Mouse (Mus musculus) urinary bladder, postnatal 36 days (tissue): ENCODE measurements at regions not wholly inside any gene's neighbourhood (a gene's known extent, or its start where the extent isn't known, plus 50 kb on each side); places are given as distances from the start of the nearest gene placed in this dataset.

Source experiments
- DNase-seq, 2 experiments: peaks; one replicate each; pipeline ENCODE4 v3.0.0; 2022; ENCODE audit warnings: low spot score in 2 of 2, mixed read lengths in 1 of 2

- no peak for DNase-seq
Observed at GRCm38 (mm10) chr14:99806599-99806998, 477.9 kb downstream of the Klf12 start.

DNA sequence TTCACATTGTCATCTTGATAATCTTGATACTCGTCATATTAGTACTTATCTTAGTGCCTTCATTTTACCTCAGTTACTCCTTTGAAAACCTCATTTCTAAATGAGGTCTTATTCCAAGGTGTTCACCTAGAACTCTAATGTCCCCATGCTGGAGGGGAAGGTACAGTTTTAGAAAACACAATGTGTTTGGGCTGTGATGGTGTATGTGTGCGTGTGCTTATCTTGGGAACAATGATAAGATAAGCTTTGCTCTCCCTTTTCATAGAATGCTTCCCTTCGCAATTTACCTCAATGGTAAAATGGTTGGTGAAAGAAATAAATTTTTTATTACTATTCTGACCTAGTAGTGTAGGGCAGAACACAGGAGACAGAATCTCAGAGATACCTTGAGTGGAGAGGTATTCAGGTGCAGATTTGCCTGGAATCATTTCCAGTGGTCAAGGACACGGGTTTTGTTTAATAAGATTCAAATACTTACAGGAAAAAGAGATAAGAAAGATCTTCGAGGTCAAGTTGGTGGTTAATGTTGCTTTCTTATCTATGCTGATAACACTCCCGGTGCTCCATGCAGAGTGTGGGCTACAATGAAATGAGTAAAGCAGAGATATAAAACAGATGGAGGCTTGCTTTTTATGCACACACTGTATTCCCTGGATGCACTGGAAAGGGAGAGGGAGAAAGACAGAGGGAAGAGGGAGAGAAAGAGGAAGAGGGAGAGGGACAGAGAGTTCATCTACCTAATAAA lies 471.6 kb downstream of the Klf12 start:
- DNase-seq = no peak
